Mouse (Mus musculus) adrenal gland, adult 18-20 months (tissue): ENCODE measurements around the gene Pramef6. TPM values are rescaled to one million over a fixed set of nuclear protein-coding genes. Genes with fewer than 3 reads are reported as not detected.
"Not testable (repeated sequence)": the region's sequence is repeated elsewhere in the genome, so short reads cannot be mapped to it uniquely, and the experiment has no call there.

Experiments used
- DNase-seq, 2 experiments: peaks; one replicate each; pipeline ENCODE4 v3.0.0; 2021 to 2022; ENCODE audit warnings: low spot score in 2 of 2
- long read RNA-seq, 2 experiments: library from polyadenylated mRNA; stranded (forward); transcript quantifications; one replicate each; pipeline ENCODE4 v2.0.0; 2021
- total RNA-seq, 2 experiments: library from RNA; stranded (reverse); gene quantifications; 1 replicate in 1 of 2; 2 replicates in 1 of 2; pipeline ENCODE4 v1.2.3; 2021

The Pramef6 gene
- not detected for total RNA-seq
- long read RNA-seq, experiment 1, result 0 reads
- long read RNA-seq, experiment 2, result 0 reads

- DNase-seq, result not testable (repeated sequence)
Measured at GRCm38 (mm10) chr4:143900280-143900679, at the start of gene Pramef6. TSS of gene Pramef6 (minus strand) at chr4:143900380.

- not testable (repeated sequence) for DNase-seq
Measured at GRCm38 (mm10) chr4:143894406-143894805, 5.8 kb downstream of the Pramef6 start.

GRCm38 (mm10) chr4:143882371-143882770, 17.8 kb downstream of the Pramef6 start:
- DNase-seq, result not testable (repeated sequence)

DNA sequence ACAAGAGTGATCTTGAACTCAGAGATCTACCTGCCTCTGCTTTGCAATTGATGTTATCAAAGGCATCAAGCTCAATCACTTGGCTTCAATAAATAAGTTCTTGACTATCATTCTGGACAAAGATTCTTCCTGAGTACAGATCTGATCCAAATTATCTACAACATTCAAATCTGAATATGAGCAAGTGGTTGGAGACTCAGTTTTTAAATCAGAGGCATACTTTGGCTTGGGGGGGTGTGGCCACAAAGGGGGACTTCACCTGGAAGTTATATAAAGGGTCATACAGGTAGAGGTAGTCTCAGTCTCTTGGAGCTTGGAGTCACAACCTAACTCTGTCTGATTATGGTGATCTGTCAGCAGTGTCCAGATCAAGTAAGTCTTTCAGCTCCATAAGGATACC, 54.0 kb downstream of the Pramef6 start, which contains the start of gene Gm13103:
Gm13103 (plus strand) TSS at position 301 of the 400 bp plus-strand sequence.
- DNase-seq, result not testable (repeated sequence)

Other genes starting within 250 kb of the Pramef6 start
- gene Gm13088, start 243.1 kb downstream of the Pramef6 start, total RNA-seq, result not detected
- gene Gm13089, start 197.7 kb downstream of the Pramef6 start, total RNA-seq, result not detected
- gene Gm13078, start 180.9 kb downstream of the Pramef6 start, total RNA-seq, result not detected
- not detected for gene Gm13023, start 111.0 kb downstream of the Pramef6 start, total RNA-seq
- gene Gm13084, start 84.3 kb downstream of the Pramef6 start, total RNA-seq, result not detected
- gene Gm13103, start 53.9 kb downstream of the Pramef6 start, total RNA-seq, result not detected
- not detected for gene Pramef25, start 50.6 kb upstream of the Pramef6 start, total RNA-seq
- gene Gm13101, start 66.6 kb upstream of the Pramef6 start, total RNA-seq, result not detected
- gene Pramef17, start 94.0 kb upstream of the Pramef6 start, total RNA-seq, result not detected
- not detected for gene Pramel4, start 158.7 kb upstream of the Pramef6 start, total RNA-seq
- gene Gm13102, start 206.1 kb upstream of the Pramef6 start, total RNA-seq, result not detected